Mouse (Mus musculus): Measurements from ENCODE around the gene Uhrf1. TPM values are rescaled to one million over a fixed set of nuclear protein-coding genes. Genes with fewer than 3 reads are reported as not detected.

The Uhrf1 gene
- polyA plus RNA-seq, 1 experiment from 2014 or later: 21.5 TPM

DNA sequence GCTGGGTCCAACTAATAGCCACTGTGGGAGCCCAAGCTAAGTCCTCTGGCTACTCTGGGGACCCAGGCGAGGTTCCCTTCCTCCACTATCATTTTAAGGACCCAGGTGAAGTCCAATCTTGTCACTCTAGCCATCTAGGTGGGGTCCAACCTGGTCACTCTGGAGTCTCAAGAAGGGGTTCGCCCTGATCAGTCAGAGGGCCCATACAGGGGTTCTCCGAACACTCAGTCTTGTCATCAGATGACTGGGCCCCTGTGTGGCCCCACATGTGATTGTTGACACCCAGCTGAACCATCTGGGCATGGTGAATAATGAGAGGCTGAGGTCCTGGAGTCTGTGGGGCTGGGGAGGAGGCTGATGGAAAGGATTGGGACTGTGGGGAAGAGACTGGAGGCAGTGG is 33.4 kb upstream of the Uhrf1 start:
- H3K36me3 ChIP-seq (ENCODE audit: control insufficient read depth, insufficient read depth, low read length): peaks cover 7% of the 10 kb centered on the region
- H3K27ac ChIP-seq (replicated peaks; ENCODE audit: low read depth, low read length): peak overlapping the region; percentile 71
- WGBS: 76% methylated on average over 3 of the region's 3 CpGs
- no peaks in the 10 kb centered on the region for H3K9me3 ChIP-seq (ENCODE audit: control insufficient read depth, low read length)
- no peak overlapping the region; the same call in 1 of the 2 replicates for H3K9ac ChIP-seq (replicated peaks; ENCODE audit: low read length)
- H3K4me1 ChIP-seq (ENCODE audit: control insufficient read depth, insufficient read depth, low read length): peaks cover 7% of the 10 kb centered on the region; the same call in 1 of the 2 replicates
- DNase-seq: no peak
- peak overlapping the region; percentile 83 for H3K4me2 ChIP-seq (ENCODE audit: low read length)
- no peaks in the 10 kb centered on the region for H3K27me3 ChIP-seq (ENCODE audit: control insufficient read depth, insufficient read depth, low read length)
- peak; percentile 12; the same call in 1 of the 2 replicates for ATAC-seq (ENCODE audit: low FRiP score, low TSS enrichment)
- peak overlapping the region; percentile 41 for H3K4me3 ChIP-seq (replicated peaks; ENCODE audit: low read depth, low read length)

DNA sequence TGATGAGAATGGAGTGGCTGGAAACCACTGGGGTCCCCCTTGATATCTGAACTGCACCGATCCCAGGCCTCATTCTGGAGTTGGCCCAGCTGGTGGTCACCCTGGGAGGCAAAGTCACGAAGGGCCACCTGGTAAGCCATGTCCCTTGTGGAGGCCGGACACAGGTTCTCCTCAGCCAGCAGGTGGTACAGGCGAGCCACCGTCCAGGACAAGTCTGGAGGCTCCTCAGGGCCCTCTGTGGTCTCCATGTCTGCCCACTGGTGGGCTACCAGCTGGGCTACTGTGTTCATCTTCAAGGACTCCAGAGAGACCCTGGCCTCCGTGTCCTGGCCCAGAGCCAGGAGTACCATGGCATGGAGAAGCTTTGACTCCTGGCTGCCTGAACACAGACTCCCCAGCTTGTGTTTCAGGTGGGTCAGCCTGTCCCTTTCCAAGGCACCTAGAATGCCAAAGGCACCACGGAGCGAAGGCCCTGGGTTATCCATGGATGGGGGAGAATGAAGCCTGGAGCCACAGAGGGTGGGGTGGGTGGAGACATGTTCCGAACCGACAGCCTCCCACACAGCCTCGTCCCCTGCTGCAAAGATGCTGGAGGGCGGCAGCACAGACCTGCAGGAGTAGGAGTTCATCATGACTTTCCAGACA is 31.4 kb upstream of the Uhrf1 start:
- Histone ChIP-seq H3K36me3 (ENCODE audit: control insufficient read depth, insufficient read depth, low read length) (no peaks in the 10 kb centered on the region), H3K27me3 (ENCODE audit: control insufficient read depth, insufficient read depth, low read length) (no peaks in the 10 kb centered on the region), H3K9me3 (ENCODE audit: control insufficient read depth, low read length) (no peaks in the 10 kb centered on the region), H3K4me1 (ENCODE audit: control insufficient read depth, insufficient read depth, low read length) (peaks cover 8% of the 10 kb centered on the region; the same call in 1 of the 2 replicates), H3K4me2 (ENCODE audit: low read length) (no peak overlapping the region), H3K9ac (replicated peaks; ENCODE audit: low read length) (no peak overlapping the region), H3K27ac (replicated peaks; ENCODE audit: low read depth, low read length) (no peak overlapping the region), H3K4me3 (replicated peaks; ENCODE audit: low read depth, low read length) (no peak overlapping the region)
- WGBS: 88% methylated on average over 12 of the region's 12 CpGs
- DNase-seq (no peak), ATAC-seq (ENCODE audit: low FRiP score, low TSS enrichment) (no peak)

DNA sequence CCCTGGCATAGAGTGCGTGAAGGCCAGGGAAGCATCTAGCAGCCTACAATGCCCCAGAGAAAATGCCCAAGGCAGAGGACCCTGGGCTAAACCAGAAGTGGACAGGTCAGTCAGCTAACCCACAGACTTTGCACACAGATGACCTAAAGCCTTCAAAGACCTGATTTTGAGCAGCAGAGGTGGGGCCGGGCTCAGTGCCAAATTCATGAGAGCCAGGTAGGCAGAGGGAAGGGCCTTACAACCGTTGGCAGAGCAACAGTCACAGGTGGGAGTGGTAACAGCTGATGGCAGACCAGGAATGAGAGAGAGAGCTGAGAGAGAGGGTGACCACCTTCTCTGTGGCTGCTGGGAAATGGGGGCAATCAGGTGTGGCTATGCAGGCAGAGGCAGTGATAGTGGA is 30.5 kb upstream of the Uhrf1 start:
- no peaks in the 10 kb centered on the region for H3K27me3 ChIP-seq (ENCODE audit: control insufficient read depth, insufficient read depth, low read length)
- H3K9ac ChIP-seq (replicated peaks; ENCODE audit: low read length): no peak overlapping the region
- H3K4me3 ChIP-seq (replicated peaks; ENCODE audit: low read depth, low read length): no peak overlapping the region
- no peak overlapping the region for H3K27ac ChIP-seq (replicated peaks; ENCODE audit: low read depth, low read length)
- ATAC-seq (ENCODE audit: low FRiP score, low TSS enrichment) (no peak), DNase-seq (no peak)
- peaks cover 13% of the 10 kb centered on the region; the same call in 1 of the 2 replicates for H3K4me1 ChIP-seq (ENCODE audit: control insufficient read depth, insufficient read depth, low read length)
- H3K36me3 ChIP-seq (ENCODE audit: control insufficient read depth, insufficient read depth, low read length): no peaks in the 10 kb centered on the region
- H3K4me2 ChIP-seq (ENCODE audit: low read length): no peak overlapping the region
- no peaks in the 10 kb centered on the region for H3K9me3 ChIP-seq (ENCODE audit: control insufficient read depth, low read length)
- 82% methylated on average over 3 of the region's 3 CpGs for WGBS

DNA sequence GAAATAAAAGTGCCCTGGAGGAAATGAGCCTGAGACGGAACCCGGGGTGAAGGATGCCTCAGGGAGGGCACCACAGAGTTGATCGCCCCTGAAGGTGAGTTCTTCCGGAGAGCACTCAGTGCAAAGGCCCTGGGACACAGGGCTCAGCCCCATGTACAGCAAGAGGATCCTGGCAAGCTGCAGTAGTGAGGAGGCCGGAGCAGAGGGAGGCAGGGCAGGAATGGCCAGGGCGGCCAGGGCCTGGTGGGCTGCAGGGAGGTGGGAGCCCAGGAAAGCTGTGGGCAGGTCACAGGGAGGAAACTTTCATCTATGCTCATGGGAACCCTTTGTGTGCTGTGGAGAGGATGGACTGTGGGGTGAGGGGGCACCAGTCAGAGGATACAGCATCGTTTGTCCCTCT is 29.6 kb upstream of the Uhrf1 start:
- no peaks in the 10 kb centered on the region for H3K27me3 ChIP-seq (ENCODE audit: control insufficient read depth, insufficient read depth, low read length)
- peaks cover 13% of the 10 kb centered on the region; the same call in 1 of the 2 replicates for H3K4me1 ChIP-seq (ENCODE audit: control insufficient read depth, insufficient read depth, low read length)
- no peak overlapping the region for H3K9ac ChIP-seq (replicated peaks; ENCODE audit: low read length)
- WGBS: 94% methylated on average over 7 of the region's 7 CpGs
- H3K4me3 ChIP-seq (replicated peaks; ENCODE audit: low read depth, low read length): no peak overlapping the region
- no peak for DNase-seq
- H3K9me3 ChIP-seq (ENCODE audit: control insufficient read depth, low read length): no peaks in the 10 kb centered on the region
- H3K27ac ChIP-seq (replicated peaks; ENCODE audit: low read depth, low read length): no peak overlapping the region
- H3K36me3 ChIP-seq (ENCODE audit: control insufficient read depth, insufficient read depth, low read length): no peaks in the 10 kb centered on the region
- H3K4me2 ChIP-seq (ENCODE audit: low read length): no peak overlapping the region
- no peak for ATAC-seq (ENCODE audit: low FRiP score, low TSS enrichment)

DNA sequence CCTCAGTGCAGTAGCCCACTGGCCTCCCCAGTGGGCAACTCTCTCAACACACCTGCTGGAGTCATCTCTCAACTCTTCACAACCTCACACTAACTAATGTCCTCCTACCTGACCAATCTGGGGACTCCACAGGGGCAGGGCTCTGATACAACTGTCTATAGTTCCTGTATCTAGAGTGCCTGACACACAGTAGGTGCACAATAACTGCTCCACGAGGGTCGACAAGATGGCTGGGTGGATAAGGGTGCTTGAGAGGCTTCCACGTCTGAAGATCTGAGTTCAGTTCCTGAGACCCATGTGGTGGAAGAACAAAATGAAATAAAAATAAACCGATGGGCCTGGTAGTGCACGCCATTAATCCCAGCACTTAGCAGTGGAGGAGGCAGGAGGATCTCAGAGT is 29.1 kb upstream of the Uhrf1 start:
- 90% methylated on average over 5 of the region's 5 CpGs for WGBS
- Histone ChIP-seq H3K27ac (replicated peaks; ENCODE audit: low read depth, low read length) (no peak overlapping the region), H3K9ac (replicated peaks; ENCODE audit: low read length) (no peak overlapping the region), H3K4me1 (ENCODE audit: control insufficient read depth, insufficient read depth, low read length) (peaks cover 11% of the 10 kb centered on the region; the same call in 1 of the 2 replicates), H3K27me3 (ENCODE audit: control insufficient read depth, insufficient read depth, low read length) (no peaks in the 10 kb centered on the region), H3K4me2 (ENCODE audit: low read length) (no peak overlapping the region), H3K36me3 (ENCODE audit: control insufficient read depth, insufficient read depth, low read length) (no peaks in the 10 kb centered on the region), H3K4me3 (replicated peaks; ENCODE audit: low read depth, low read length) (no peak overlapping the region), H3K9me3 (ENCODE audit: control insufficient read depth, low read length) (no peaks in the 10 kb centered on the region)
- DNase-seq (no peak), ATAC-seq (ENCODE audit: low FRiP score, low TSS enrichment) (no peak)

DNA sequence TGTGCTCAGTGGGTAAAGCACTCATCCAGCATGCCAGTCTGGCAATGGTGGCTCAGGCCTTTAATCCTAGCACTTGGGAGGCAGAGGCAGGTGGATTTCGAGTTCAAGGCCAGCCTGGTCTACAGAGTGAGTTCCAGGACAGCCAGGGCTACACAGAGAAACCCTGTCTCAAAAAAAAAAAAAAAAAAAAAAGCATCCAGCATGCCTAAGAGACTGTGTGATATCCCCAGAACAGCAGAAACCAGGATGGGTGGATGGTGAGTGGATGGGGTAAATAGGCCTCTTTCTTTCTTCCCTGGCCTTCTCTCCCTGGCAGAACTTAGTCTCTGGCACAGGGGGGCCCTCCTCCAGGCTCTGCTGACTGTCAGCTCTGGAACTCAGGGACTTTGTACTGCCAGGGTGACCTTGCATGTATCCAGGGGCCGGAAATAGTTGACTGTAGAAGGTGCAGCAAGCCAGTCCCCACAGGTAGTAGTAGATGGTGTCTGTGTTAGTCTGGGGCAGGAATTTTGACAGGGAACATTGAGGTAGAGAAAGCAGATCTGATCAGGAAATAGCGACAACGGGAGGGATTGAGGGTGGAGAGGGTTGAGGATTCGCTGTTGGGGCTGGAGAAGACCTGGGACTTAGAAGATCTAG is 27.2 kb upstream of the Uhrf1 start:
- Histone ChIP-seq H3K9me3 (ENCODE audit: control insufficient read depth, low read length) (no peaks in the 10 kb centered on the region), H3K4me3 (replicated peaks; ENCODE audit: low read depth, low read length) (peak overlapping the region; percentile 32), H3K4me2 (ENCODE audit: low read length) (peak overlapping the region; percentile 63), H3K4me1 (ENCODE audit: control insufficient read depth, insufficient read depth, low read length) (0 out of 2 replicates have a peak, but pooled peaks cover 5% of the 10 kb centered on the region), H3K9ac (replicated peaks; ENCODE audit: low read length) (peak overlapping the region; percentile 43; the same call in 1 of the 2 replicates), H3K27me3 (ENCODE audit: control insufficient read depth, insufficient read depth, low read length) (no peaks in the 10 kb centered on the region), H3K27ac (replicated peaks; ENCODE audit: low read depth, low read length) (no peak overlapping the region), H3K36me3 (ENCODE audit: control insufficient read depth, insufficient read depth, low read length) (no peaks in the 10 kb centered on the region)
- DNase-seq (no peak), ATAC-seq (ENCODE audit: low FRiP score, low TSS enrichment) (no peak)
- 34% methylated on average over 5 of the region's 5 CpGs for WGBS

DNA sequence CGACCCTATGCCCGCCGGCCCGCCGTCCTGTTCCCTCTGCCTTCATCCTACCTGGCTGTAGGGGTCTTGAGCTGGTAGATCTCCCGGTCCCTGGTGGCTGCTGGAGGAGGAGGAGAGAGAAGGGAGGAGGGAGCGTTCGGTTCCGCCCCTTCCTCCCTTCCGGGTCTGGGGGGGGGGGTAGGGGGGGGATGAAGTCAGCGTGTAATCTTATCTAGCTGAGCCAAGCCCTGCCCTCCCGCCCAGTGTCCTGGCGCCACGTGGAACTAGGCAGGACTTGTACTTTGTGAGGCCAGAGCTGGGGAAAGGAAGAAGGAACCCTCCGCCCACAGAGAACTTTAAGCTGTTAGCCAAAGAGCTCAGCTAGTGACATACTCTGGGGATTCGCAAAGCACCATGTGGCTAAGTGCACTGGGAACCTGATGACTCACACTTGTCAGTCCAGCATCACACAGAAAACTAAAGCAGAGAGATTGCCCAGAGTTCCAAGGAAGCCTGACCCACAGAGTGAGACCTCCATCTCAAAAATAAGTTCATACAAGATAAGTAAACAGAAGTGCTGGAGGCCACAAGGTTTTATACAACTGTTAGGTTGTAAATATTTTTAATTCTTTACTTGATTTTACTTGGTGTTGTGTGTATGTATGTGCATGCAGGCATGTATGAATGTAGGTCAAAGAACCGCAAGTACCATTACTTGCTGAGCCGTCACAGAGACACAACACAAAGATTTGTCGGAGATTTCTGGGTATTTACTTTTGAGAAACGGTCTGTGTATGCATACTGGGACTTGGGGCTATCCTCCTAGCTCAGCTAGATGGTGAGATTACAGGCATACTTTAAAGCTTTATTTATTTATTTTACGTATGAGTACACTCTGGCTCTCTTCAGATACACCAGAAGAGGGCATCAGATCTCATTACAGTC is 26.2 kb upstream of the Uhrf1 start, which contains the start of gene Ticam1:
Gene Ticam1, minus strand, starts transcription at position 144 of the 924 bp plus-strand sequence.
- DNase-seq: peak; percentile 79
- ATAC-seq (ENCODE audit: low FRiP score, low TSS enrichment): peak; percentile 74
- Histone ChIP-seq H3K4me3 (replicated peaks; ENCODE audit: low read depth, low read length) (peak within 1 kb of the TSS; percentile 32), H3K4me1 (ENCODE audit: control insufficient read depth, insufficient read depth, low read length) (0 out of 2 replicates have a peak, but pooled peaks cover 5% of the 10 kb centered on the region), H3K27me3 (ENCODE audit: control insufficient read depth, insufficient read depth, low read length) (no peaks in the 10 kb centered on the region), H3K4me2 (ENCODE audit: low read length) (peak within 1 kb of the TSS; percentile 63), H3K9ac (replicated peaks; ENCODE audit: low read length) (peak within 1 kb of the TSS; percentile 43; the same call in 1 of the 2 replicates), H3K9me3 (ENCODE audit: control insufficient read depth, low read length) (no peaks in the 10 kb centered on the region), H3K27ac (replicated peaks; ENCODE audit: low read depth, low read length) (no peak within 1 kb of the TSS), H3K36me3 (ENCODE audit: control insufficient read depth, insufficient read depth, low read length) (no peaks in the 10 kb centered on the region)
- 8% methylated on average over 19 of the region's 21 CpGs for WGBS

DNA sequence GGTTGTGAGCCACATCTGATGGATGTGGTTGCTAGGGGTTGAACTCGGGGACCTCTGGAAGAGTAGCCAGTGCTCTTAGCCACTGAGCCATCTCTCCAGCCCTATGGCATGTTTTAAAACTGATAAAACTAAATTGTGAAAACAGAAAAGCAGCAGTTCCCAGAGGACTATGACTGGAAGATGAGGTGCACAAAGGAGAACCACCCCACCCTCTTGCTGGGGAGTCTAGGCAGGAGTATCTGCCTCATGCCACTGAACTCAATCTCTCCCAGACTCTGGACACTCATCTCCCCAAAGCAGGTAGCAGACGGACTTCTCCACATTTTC is 25.6 kb upstream of the Uhrf1 start:
- Histone ChIP-seq H3K36me3 (ENCODE audit: control insufficient read depth, insufficient read depth, low read length) (no peaks in the 10 kb centered on the region), H3K27me3 (ENCODE audit: control insufficient read depth, insufficient read depth, low read length) (no peaks in the 10 kb centered on the region), H3K27ac (replicated peaks; ENCODE audit: low read depth, low read length) (no peak overlapping the region), H3K9ac (replicated peaks; ENCODE audit: low read length) (no peak overlapping the region), H3K4me3 (replicated peaks; ENCODE audit: low read depth, low read length) (no peak overlapping the region), H3K4me1 (ENCODE audit: control insufficient read depth, insufficient read depth, low read length) (0 out of 2 replicates have a peak, but pooled peaks cover 5% of the 10 kb centered on the region), H3K4me2 (ENCODE audit: low read length) (peak overlapping the region; percentile 63; the same call in 1 of the 2 replicates), H3K9me3 (ENCODE audit: control insufficient read depth, low read length) (no peaks in the 10 kb centered on the region)
- WGBS: 41% methylated on average over 2 of the region's 2 CpGs
- no peak for ATAC-seq (ENCODE audit: low FRiP score, low TSS enrichment)
- no peak for DNase-seq

All from midbrain, embryonic 14.5 days (tissue).